Mouse (Mus musculus) embryonic facial prominence, embryonic 11.5 days (tissue): ENCODE data around the gene Olfr70. TPM values are rescaled to one million over a fixed set of nuclear protein-coding genes. Genes with fewer than 3 reads are reported as not detected.

Experiments used
- polyA plus RNA-seq: library from polyadenylated mRNA; unstranded; fragments of >200 nt; fragmentation: Nextera tagmentation; extraction: Ambion mirVana; gene quantifications from 2 replicates; pipeline ENCODE4 v1.2.1, GENCODE M21; 2014

Gene Olfr70
- polyA plus RNA-seq, 1 experiment from 2014 or later: not detected

Other genes starting within 250 kb of the Olfr70 start
- 2.4 and 2.7 TPM in 2 replicates for gene Cd72, start 246.2 kb downstream of the Olfr70 start, polyA plus RNA-seq
- gene Sit1, start 217.1 kb downstream of the Olfr70 start, polyA plus RNA-seq: not detected in 2 replicates
- 54.6 and 61.1 TPM in 2 replicates for gene Ccdc107, start 207.9 kb downstream of the Olfr70 start, polyA plus RNA-seq
- gene Arhgef39, start 201.1 kb downstream of the Olfr70 start, polyA plus RNA-seq: 41.0 and 43.7 TPM in 2 replicates
- gene Car9, start 193.8 kb downstream of the Olfr70 start, polyA plus RNA-seq: 0.41 and 0.52 TPM in 2 replicates
- gene Tpm2, start 177.0 kb downstream of the Olfr70 start, polyA plus RNA-seq: 97.9 and 99.1 TPM in 2 replicates
- 41.0 and 41.7 TPM in 2 replicates for gene Creb3, start 138.5 kb downstream of the Olfr70 start, polyA plus RNA-seq
- gene Tln1, start 138.1 kb downstream of the Olfr70 start, polyA plus RNA-seq: 40.6 and 42.1 TPM in 2 replicates
- gene Rgp1, start 122.1 kb downstream of the Olfr70 start, polyA plus RNA-seq: 21.1 and 30.4 TPM in 2 replicates
- 21.0 and 21.1 TPM in 2 replicates for gene Gba2, start 121.9 kb downstream of the Olfr70 start, polyA plus RNA-seq
- not detected in 2 replicates for gene Msmp, start 116.3 kb downstream of the Olfr70 start, polyA plus RNA-seq
- gene Npr2, start 68.9 kb downstream of the Olfr70 start, polyA plus RNA-seq: 16.6 and 18.2 TPM in 2 replicates
- 1.1 and 1.8 TPM in 2 replicates for gene Spag8, start 47.2 kb downstream of the Olfr70 start, polyA plus RNA-seq
- 76.3 and 84.7 TPM in 2 replicates for gene Hint2, start 44.3 kb downstream of the Olfr70 start, polyA plus RNA-seq
- 2.1 and 3.2 TPM in 2 replicates for gene Tmem8b, start 31.8 kb downstream of the Olfr70 start, polyA plus RNA-seq
- gene Fam221b, start 31.7 kb downstream of the Olfr70 start, polyA plus RNA-seq: 2.8 and 3.0 TPM in 2 replicates
- not detected in 2 replicates for gene Olfr71, start 9.4 kb upstream of the Olfr70 start, polyA plus RNA-seq
- 0.18 and 0.20 TPM in 2 replicates for gene Hrct1, start 26.4 kb upstream of the Olfr70 start, polyA plus RNA-seq
- gene Spaar, start 29.2 kb upstream of the Olfr70 start, polyA plus RNA-seq: 0.04 and 0.08 TPM in 2 replicates
- not detected in 2 replicates for gene Olfr159, start 70.2 kb upstream of the Olfr70 start, polyA plus RNA-seq
- gene Olfr156, start 123.1 kb upstream of the Olfr70 start, polyA plus RNA-seq: 0.26 TPM in 1 of 2 replicates, not detected in the other
- gene Olfr157, start 139.4 kb upstream of the Olfr70 start, polyA plus RNA-seq: not detected in 2 replicates
- not detected in 2 replicates for gene Olfr155, start 150.8 kb upstream of the Olfr70 start, polyA plus RNA-seq
- 21.7 and 24.3 TPM in 2 replicates for gene Reck, start 174.7 kb upstream of the Olfr70 start, polyA plus RNA-seq